Mouse (Mus musculus) heart, postnatal 0 days (tissue): ENCODE measurements around the gene Gm28051.

ENCODE experiments used
- CTCF ChIP-seq: IDR thresholded peaks from 2 replicates; pipeline ENCODE4 v1.5.1; 2016; ENCODE audit warnings: antibody characterized with exemption, control low read depth, low read depth
- EP300 ChIP-seq: IDR thresholded peaks from 2 replicates; pipeline ENCODE4 v1.6.1; 2016; ENCODE audit warnings: antibody characterized with exemption, low read depth

DNA sequence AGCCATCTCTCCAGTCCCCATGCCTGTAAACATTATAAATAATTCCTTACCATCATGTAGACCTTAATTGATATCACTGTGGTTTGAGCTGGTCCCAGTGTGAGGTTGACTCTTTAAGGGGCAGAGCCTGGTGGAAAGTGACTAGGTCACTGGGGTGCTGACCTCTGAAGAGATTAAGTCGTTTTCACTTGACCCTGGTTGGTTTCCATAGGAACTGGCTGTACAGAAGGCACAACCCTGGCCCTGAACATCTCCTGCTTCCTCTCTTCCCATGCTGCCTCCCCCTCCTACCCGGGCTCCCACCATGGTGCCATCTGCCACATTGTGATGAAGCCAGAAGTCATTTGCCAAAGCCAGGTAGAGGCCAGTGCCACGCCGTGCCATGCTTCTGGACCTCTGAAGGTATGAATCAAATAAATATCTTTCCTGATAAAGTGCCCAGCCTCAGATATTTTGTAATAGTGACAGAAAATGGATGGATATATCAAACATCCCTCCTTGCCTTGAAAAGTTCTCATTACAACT lies 46.7 kb downstream of the Gm28051 start:
- TF ChIP-seq CTCF (no peak), EP300 (no peak)
